Mouse (Mus musculus) left cerebral cortex, adult 9 months (tissue): Measurements from ENCODE around the gene Speg.

Experiments
- DNase-seq, 2 experiments: peaks; one replicate each; pipeline ENCODE4 v3.0.0; 2022; ENCODE audit warnings: low spot score in 2 of 2

Speg gene

GRCm38 (mm10) chr1:75458789-75459684, 83.9 kb downstream of the Speg start:
- peak in 1 of 2 experiments; percentile 79 for DNase-seq

GRCm38 (mm10) chr1:75460297-75460696, 85.2 kb downstream of the Speg start:
- DNase-seq, result no peak

GRCm38 (mm10) chr1:75462636-75463035, 87.5 kb downstream of the Speg start:
- DNase-seq, result no peak

- no peak for DNase-seq
Measured at GRCm38 (mm10) chr1:75463652-75464204, 88.6 kb downstream of the Speg start.

- peak in 1 of 2 experiments; percentile 88 for DNase-seq
Measured at GRCm38 (mm10) chr1:75467215-75467927, 92.3 kb downstream of the Speg start.

- DNase-seq, result no peak
Measured at GRCm38 (mm10) chr1:75469287-75469825, 94.3 kb downstream of the Speg start.

GRCm38 (mm10) chr1:75476441-75476840, 101.3 kb downstream of the Speg start:
- no peak for DNase-seq

- DNase-seq, result peak in 1 of 2 experiments; percentile 85
Measured at GRCm38 (mm10) chr1:75477264-75477965, 102.3 kb downstream of the Speg start.

GRCm38 (mm10) chr1:75477966-75478290, 102.8 kb downstream of the Speg start:
- no peak for DNase-seq

GRCm38 (mm10) chr1:75478497-75478896, 103.4 kb downstream of the Speg start:
- DNase-seq, result no peak

GRCm38 (mm10) chr1:75478916-75479634, 104.0 kb downstream of the Speg start, which contains the start of the genes Chpf and Tmem198:
TSS of gene Chpf (minus strand) at chr1:75479307.
TSS of gene Tmem198 (plus strand) at chr1:75479532.
- peak; percentile 91 to 98 for DNase-seq

- DNase-seq, result no peak
Measured at GRCm38 (mm10) chr1:75479635-75479989, 104.5 kb downstream of the Speg start.

- DNase-seq, result no peak
Measured at GRCm38 (mm10) chr1:75480036-75480435, 104.9 kb downstream of the Speg start.

GRCm38 (mm10) chr1:75480735-75481134, 105.6 kb downstream of the Speg start:
- DNase-seq, result no peak
